Mouse (Mus musculus): ENCODE data around the gene Gnb2. TPM values are rescaled to one million over a fixed set of nuclear protein-coding genes. Genes with fewer than 3 reads are reported as not detected.

Gnb2 gene
- polyA plus RNA-seq (2014; fragmentation: Nextera tagmentation; extraction: Ambion mirVana) = 449 and 479 TPM in 2 replicates

- Histone ChIP-seq H3K36me3 (ENCODE audit: control insufficient read depth, insufficient read depth, low read length) (peaks cover 10% of the 10 kb centered on the region), H3K9me3 (ENCODE audit: control insufficient read depth, low read length) (no peaks in the 10 kb centered on the region), H3K4me1 (ENCODE audit: control insufficient read depth, insufficient read depth, low read length) (peaks cover 14% of the 10 kb centered on the region; the same call in 1 of the 2 replicates), H3K9ac (ENCODE audit: low read length) (peak within 1 kb of the TSS; percentile 93), H3K27me3 (ENCODE audit: control insufficient read depth, insufficient read depth, low read length) (no peaks in the 10 kb centered on the region), H3K27ac (ENCODE audit: low read depth, low read length) (peak within 1 kb of the TSS; percentile 94), H3K4me3 (ENCODE audit: low read depth, low read length) (peak within 1 kb of the TSS; percentile 89), H3K4me2 (ENCODE audit: low read depth) (peak within 1 kb of the TSS; percentile 69)
- ATAC-seq (ENCODE audit: insufficient read depth, low FRiP score, low TSS enrichment) = peak; percentile 61
- peak; percentile 98 for DNase-seq (ENCODE audit: low spot score)
- whole genome bisulfite sequencing = under 1% methylated on average over 38 of the region's 40 CpGs
These were observed at the start of gene Gnb2, which contains the start of gene Epo for GRCm38 (mm10) chr5:137533117-137533827. TSS of gene Gnb2 (minus strand) at chr5:137533510. TSS of gene Epo (minus strand) at chr5:137533242.

GRCm38 (mm10) chr5:137582702-137583101 lies 49.4 kb upstream of the Gnb2 start:
- H3K27ac ChIP-seq (ENCODE audit: low read depth, low read length) = no peak overlapping the region
- H3K4me2 ChIP-seq (ENCODE audit: low read depth) = no peak overlapping the region
- no peak overlapping the region for H3K4me3 ChIP-seq (ENCODE audit: low read depth, low read length)
- no peaks in the 10 kb centered on the region for H3K4me1 ChIP-seq (ENCODE audit: control insufficient read depth, insufficient read depth, low read length)
- no peaks in the 10 kb centered on the region for H3K9me3 ChIP-seq (ENCODE audit: control insufficient read depth, low read length)
- ATAC-seq (ENCODE audit: insufficient read depth, low FRiP score, low TSS enrichment) = no peak
- no peaks in the 10 kb centered on the region for H3K36me3 ChIP-seq (ENCODE audit: control insufficient read depth, insufficient read depth, low read length)
- WGBS = 37% methylated on average over 8 of the region's 8 CpGs
- H3K9ac ChIP-seq (ENCODE audit: low read length) = no peak overlapping the region
- no peak for DNase-seq (ENCODE audit: low spot score)
- H3K27me3 ChIP-seq (ENCODE audit: control insufficient read depth, insufficient read depth, low read length) = peaks cover 15% of the 10 kb centered on the region

GRCm38 (mm10) chr5:137580246-137580645 lies 46.9 kb upstream of the Gnb2 start:
- no peak overlapping the region for H3K4me2 ChIP-seq (ENCODE audit: low read depth)
- no peaks in the 10 kb centered on the region for H3K4me1 ChIP-seq (ENCODE audit: control insufficient read depth, insufficient read depth, low read length)
- H3K27me3 ChIP-seq (ENCODE audit: control insufficient read depth, insufficient read depth, low read length) = peaks cover 15% of the 10 kb centered on the region
- H3K27ac ChIP-seq (ENCODE audit: low read depth, low read length) = no peak overlapping the region
- WGBS = 81% methylated on average over 6 of the region's 6 CpGs
- H3K4me3 ChIP-seq (ENCODE audit: low read depth, low read length) = no peak overlapping the region
- H3K9me3 ChIP-seq (ENCODE audit: control insufficient read depth, low read length) = no peaks in the 10 kb centered on the region
- no peaks in the 10 kb centered on the region for H3K36me3 ChIP-seq (ENCODE audit: control insufficient read depth, insufficient read depth, low read length)
- H3K9ac ChIP-seq (ENCODE audit: low read length) = no peak overlapping the region
- no peak for ATAC-seq (ENCODE audit: insufficient read depth, low FRiP score, low TSS enrichment)
- DNase-seq (ENCODE audit: low spot score) = no peak

- Histone ChIP-seq H3K27me3 (ENCODE audit: control insufficient read depth, insufficient read depth, low read length) (peaks cover 2% of the 10 kb centered on the region; the same call in 1 of the 2 replicates), H3K9me3 (ENCODE audit: control insufficient read depth, low read length) (no peaks in the 10 kb centered on the region), H3K9ac (ENCODE audit: low read length) (peak overlapping the region; percentile 47), H3K4me1 (ENCODE audit: control insufficient read depth, insufficient read depth, low read length) (no peaks in the 10 kb centered on the region), H3K4me2 (ENCODE audit: low read depth) (peak overlapping the region; percentile 45), H3K36me3 (ENCODE audit: control insufficient read depth, insufficient read depth, low read length) (no peaks in the 10 kb centered on the region), H3K4me3 (ENCODE audit: low read depth, low read length) (peak overlapping the region; percentile 28), H3K27ac (ENCODE audit: low read depth, low read length) (no peak overlapping the region)
- WGBS = 8% methylated on average over 27 of the region's 27 CpGs
- ATAC-seq (ENCODE audit: insufficient read depth, low FRiP score, low TSS enrichment) = no peak
- DNase-seq (ENCODE audit: low spot score) = peak; percentile 58
These were observed 41.2 kb upstream of the Gnb2 start for GRCm38 (mm10) chr5:137574470-137574901.

- Histone ChIP-seq H3K27me3 (ENCODE audit: control insufficient read depth, insufficient read depth, low read length) (peaks cover 2% of the 10 kb centered on the region; the same call in 1 of the 2 replicates), H3K9me3 (ENCODE audit: control insufficient read depth, low read length) (no peaks in the 10 kb centered on the region), H3K36me3 (ENCODE audit: control insufficient read depth, insufficient read depth, low read length) (no peaks in the 10 kb centered on the region), H3K27ac (ENCODE audit: low read depth, low read length) (no peak overlapping the region), H3K4me1 (ENCODE audit: control insufficient read depth, insufficient read depth, low read length) (no peaks in the 10 kb centered on the region), H3K4me3 (ENCODE audit: low read depth, low read length) (no peak overlapping the region), H3K9ac (ENCODE audit: low read length) (no peak overlapping the region), H3K4me2 (ENCODE audit: low read depth) (no peak overlapping the region)
- 82% methylated on average over 17 of the region's 17 CpGs for WGBS
- ATAC-seq (ENCODE audit: insufficient read depth, low FRiP score, low TSS enrichment) (no peak), DNase-seq (ENCODE audit: low spot score) (no peak)
These were observed 37.6 kb upstream of the Gnb2 start for GRCm38 (mm10) chr5:137570691-137571586.

- no peaks in the 10 kb centered on the region for H3K4me1 ChIP-seq (ENCODE audit: control insufficient read depth, insufficient read depth, low read length)
- H3K27ac ChIP-seq (ENCODE audit: low read depth, low read length) = no peak overlapping the region
- peaks cover 2% of the 10 kb centered on the region; the same call in 1 of the 2 replicates for H3K27me3 ChIP-seq (ENCODE audit: control insufficient read depth, insufficient read depth, low read length)
- 57% methylated on average over 7 of the region's 7 CpGs for WGBS
- H3K36me3 ChIP-seq (ENCODE audit: control insufficient read depth, insufficient read depth, low read length) = no peaks in the 10 kb centered on the region
- H3K4me3 ChIP-seq (ENCODE audit: low read depth, low read length) = no peak overlapping the region
- H3K9ac ChIP-seq (ENCODE audit: low read length) = no peak overlapping the region
- ATAC-seq (ENCODE audit: insufficient read depth, low FRiP score, low TSS enrichment) = no peak
- no peak for DNase-seq (ENCODE audit: low spot score)
- H3K4me2 ChIP-seq (ENCODE audit: low read depth) = no peak overlapping the region
- no peaks in the 10 kb centered on the region for H3K9me3 ChIP-seq (ENCODE audit: control insufficient read depth, low read length)
These were observed 36.9 kb upstream of the Gnb2 start for GRCm38 (mm10) chr5:137570181-137570580.

GRCm38 (mm10) chr5:137569665-137570064 lies 36.4 kb upstream of the Gnb2 start, which contains the start of gene Tfr2:
TSS of gene Tfr2 (plus strand) at chr5:137569840.
- H3K27ac ChIP-seq (ENCODE audit: low read depth, low read length) = no peak within 1 kb of the TSS
- WGBS = 28% methylated on average over 9 of the region's 9 CpGs
- H3K4me1 ChIP-seq (ENCODE audit: control insufficient read depth, insufficient read depth, low read length) = no peaks in the 10 kb centered on the region
- no peak within 1 kb of the TSS for H3K4me2 ChIP-seq (ENCODE audit: low read depth)
- H3K27me3 ChIP-seq (ENCODE audit: control insufficient read depth, insufficient read depth, low read length) = 0 out of 2 replicates have a peak, but pooled peaks cover 2% of the 10 kb centered on the region
- no peak within 1 kb of the TSS for H3K4me3 ChIP-seq (ENCODE audit: low read depth, low read length)
- H3K9me3 ChIP-seq (ENCODE audit: control insufficient read depth, low read length) = no peaks in the 10 kb centered on the region
- no peaks in the 10 kb centered on the region for H3K36me3 ChIP-seq (ENCODE audit: control insufficient read depth, insufficient read depth, low read length)
- no peak within 1 kb of the TSS for H3K9ac ChIP-seq (ENCODE audit: low read length)
- ATAC-seq (ENCODE audit: insufficient read depth, low FRiP score, low TSS enrichment) = no peak
- DNase-seq (ENCODE audit: low spot score) = no peak

- H3K9me3 ChIP-seq (ENCODE audit: control insufficient read depth, low read length) = no peaks in the 10 kb centered on the region
- WGBS = 78% methylated on average over 12 of the region's 12 CpGs
- no peak overlapping the region for H3K4me3 ChIP-seq (ENCODE audit: low read depth, low read length)
- ATAC-seq (ENCODE audit: insufficient read depth, low FRiP score, low TSS enrichment) (no peak), DNase-seq (ENCODE audit: low spot score) (no peak)
- no peak overlapping the region for H3K27ac ChIP-seq (ENCODE audit: low read depth, low read length)
- H3K9ac ChIP-seq (ENCODE audit: low read length) = no peak overlapping the region
- H3K4me1 ChIP-seq (ENCODE audit: control insufficient read depth, insufficient read depth, low read length) = no peaks in the 10 kb centered on the region
- no peak overlapping the region for H3K4me2 ChIP-seq (ENCODE audit: low read depth)
- no peaks in the 10 kb centered on the region for H3K36me3 ChIP-seq (ENCODE audit: control insufficient read depth, insufficient read depth, low read length)
- H3K27me3 ChIP-seq (ENCODE audit: control insufficient read depth, insufficient read depth, low read length) = 0 out of 2 replicates have a peak, but pooled peaks cover 2% of the 10 kb centered on the region
These were observed 35.7 kb upstream of the Gnb2 start for GRCm38 (mm10) chr5:137569031-137569430.

Measured in neural tube, embryonic 11.5 days (tissue).